Mouse (Mus musculus): ENCODE measurements around the gene Samd5. TPM values are rescaled to one million over a fixed set of nuclear protein-coding genes. Genes with fewer than 3 reads are reported as not detected.

The Samd5 gene
- polyA plus RNA-seq, 2 experiments, result 0.29 to 0.41 TPM

- Histone ChIP-seq H3K4me3 (ENCODE audit: insufficient read depth in 1 of 2, low read depth in 2 of 2, low read length in 2 of 2) (no peak overlapping the region), H3K9me3 (ENCODE audit: control insufficient read depth, low read length) (no peaks in the 10 kb centered on the region), H3K27ac (no peak overlapping the region), H3K4me2 (ENCODE audit: low read depth) (no peak overlapping the region; the same call in 1 of the 2 replicates), H3K27me3 (ENCODE audit: control insufficient read depth, insufficient read depth, low read length) (peaks cover 36% of the 10 kb centered on the region), H3K36me3 (replicated peaks; ENCODE audit: control insufficient read depth, insufficient read depth, low read depth) (no peaks in the 10 kb centered on the region), H3K9ac (replicated peaks) (no peak overlapping the region), H3K4me1 (replicated peaks; ENCODE audit: control insufficient read depth in 2 of 2, insufficient read depth in 2 of 2, low read length in 1 of 2) (no peaks in the 10 kb centered on the region)
- DNase-seq (ENCODE audit: low read depth in 3 of 3, low spot score in 3 of 3) (no peak), ATAC-seq (ENCODE audit: insufficient read depth) (no peak)
- TF ChIP-seq EP300 (IDR thresholded peaks at IDR 0.05; ENCODE audit: low read depth) (no peak), CTCF (IDR thresholded peaks at IDR 0.05; ENCODE audit: low read depth) (no peak)
Measured at GRCm38 (mm10) chr10:9673276-9673675, 1.7 kb downstream of the Samd5 start.

GRCm38 (mm10) chr10:9672751-9673150, 2.3 kb downstream of the Samd5 start:
- TF ChIP-seq CTCF (IDR thresholded peaks at IDR 0.05; ENCODE audit: low read depth) (no peak), EP300 (IDR thresholded peaks at IDR 0.05; ENCODE audit: low read depth) (no peak)
- H3K4me1 ChIP-seq (replicated peaks; ENCODE audit: control insufficient read depth in 2 of 2, insufficient read depth in 2 of 2, low read length in 1 of 2), result no peaks in the 10 kb centered on the region
- no peaks in the 10 kb centered on the region for H3K36me3 ChIP-seq (replicated peaks; ENCODE audit: control insufficient read depth, insufficient read depth, low read depth)
- no peak overlapping the region for H3K4me2 ChIP-seq (ENCODE audit: low read depth)
- 54% methylated on average over 5 of the region's 5 CpGs for WGBS (ENCODE audit: insufficient replicate concordance)
- no peak overlapping the region for H3K4me3 ChIP-seq (ENCODE audit: insufficient read depth in 1 of 2, low read depth in 2 of 2, low read length in 2 of 2)
- no peaks in the 10 kb centered on the region for H3K9me3 ChIP-seq (ENCODE audit: control insufficient read depth, low read length)
- ATAC-seq (ENCODE audit: insufficient read depth) (no peak), DNase-seq (ENCODE audit: low read depth in 3 of 3, low spot score in 3 of 3) (no peak)
- H3K9ac ChIP-seq (replicated peaks), result no peak overlapping the region
- peaks cover 36% of the 10 kb centered on the region for H3K27me3 ChIP-seq (ENCODE audit: control insufficient read depth, insufficient read depth, low read length)
- H3K27ac ChIP-seq, result no peak overlapping the region

- ATAC-seq (ENCODE audit: insufficient read depth), result no peak
- 66% methylated on average over 6 of the region's 6 CpGs for WGBS (ENCODE audit: insufficient replicate concordance)
- Histone ChIP-seq H3K27ac (no peak overlapping the region), H3K9me3 (ENCODE audit: control insufficient read depth, low read length) (no peaks in the 10 kb centered on the region), H3K36me3 (replicated peaks; ENCODE audit: control insufficient read depth, insufficient read depth, low read depth) (no peaks in the 10 kb centered on the region), H3K4me3 (ENCODE audit: insufficient read depth in 1 of 2, low read depth in 2 of 2, low read length in 2 of 2) (no peak overlapping the region), H3K4me2 (ENCODE audit: low read depth) (no peak overlapping the region), H3K4me1 (replicated peaks; ENCODE audit: control insufficient read depth in 2 of 2, insufficient read depth in 2 of 2, low read length in 1 of 2) (no peaks in the 10 kb centered on the region), H3K27me3 (ENCODE audit: control insufficient read depth, insufficient read depth, low read length) (peaks cover 18% of the 10 kb centered on the region), H3K9ac (replicated peaks) (no peak overlapping the region)
- DNase-seq (ENCODE audit: low read depth in 3 of 3, low spot score in 3 of 3), result no peak
- TF ChIP-seq CTCF (IDR thresholded peaks at IDR 0.05; ENCODE audit: low read depth) (no peak), EP300 (IDR thresholded peaks at IDR 0.05; ENCODE audit: low read depth) (no peak)
Measured at GRCm38 (mm10) chr10:9670351-9670750, 4.7 kb downstream of the Samd5 start.

- no peaks in the 10 kb centered on the region for H3K36me3 ChIP-seq (replicated peaks; ENCODE audit: control insufficient read depth, insufficient read depth, low read depth)
- no peak overlapping the region for H3K4me3 ChIP-seq (ENCODE audit: insufficient read depth in 1 of 2, low read depth in 2 of 2, low read length in 2 of 2)
- no peak for TF ChIP-seq CTCF (IDR thresholded peaks at IDR 0.05; ENCODE audit: low read depth)
- TF ChIP-seq EP300 (IDR thresholded peaks at IDR 0.05; ENCODE audit: low read depth), result no peak
- ATAC-seq (ENCODE audit: insufficient read depth) (no peak), DNase-seq (ENCODE audit: low read depth in 3 of 3, low spot score in 3 of 3) (no peak)
- H3K9me3 ChIP-seq (ENCODE audit: control insufficient read depth, low read length), result no peaks in the 10 kb centered on the region
- peaks cover 4% of the 10 kb centered on the region for H3K27me3 ChIP-seq (ENCODE audit: control insufficient read depth, insufficient read depth, low read length)
- H3K4me1 ChIP-seq (replicated peaks; ENCODE audit: control insufficient read depth in 2 of 2, insufficient read depth in 2 of 2, low read length in 1 of 2), result no peaks in the 10 kb centered on the region
- no peak overlapping the region for H3K9ac ChIP-seq (replicated peaks)
- H3K27ac ChIP-seq, result no peak overlapping the region
- WGBS (ENCODE audit: insufficient replicate concordance), result 57% methylated on average over 4 of the region's 4 CpGs
- H3K4me2 ChIP-seq (ENCODE audit: low read depth), result no peak overlapping the region
Measured at GRCm38 (mm10) chr10:9668791-9669190, 6.2 kb downstream of the Samd5 start.

- no peaks in the 10 kb centered on the region for H3K36me3 ChIP-seq (replicated peaks; ENCODE audit: control insufficient read depth, insufficient read depth, low read depth)
- ATAC-seq (ENCODE audit: insufficient read depth), result no peak
- no peaks in the 10 kb centered on the region for H3K27me3 ChIP-seq (ENCODE audit: control insufficient read depth, insufficient read depth, low read length)
- H3K4me2 ChIP-seq (ENCODE audit: low read depth), result no peak overlapping the region
- H3K9ac ChIP-seq (replicated peaks), result no peak overlapping the region
- H3K4me3 ChIP-seq (ENCODE audit: insufficient read depth in 1 of 2, low read depth in 2 of 2, low read length in 2 of 2), result no peak overlapping the region
- no peaks in the 10 kb centered on the region for H3K9me3 ChIP-seq (ENCODE audit: control insufficient read depth, low read length)
- no peak overlapping the region for H3K27ac ChIP-seq
- WGBS (ENCODE audit: insufficient replicate concordance), result 77% methylated on average over 5 of the region's 5 CpGs
- H3K4me1 ChIP-seq (replicated peaks; ENCODE audit: control insufficient read depth in 2 of 2, insufficient read depth in 2 of 2, low read length in 1 of 2), result no peaks in the 10 kb centered on the region
- DNase-seq (ENCODE audit: low read depth in 3 of 3, low spot score in 3 of 3), result no peak
- TF ChIP-seq EP300 (IDR thresholded peaks at IDR 0.05; ENCODE audit: low read depth) (no peak), CTCF (IDR thresholded peaks at IDR 0.05; ENCODE audit: low read depth) (no peak)
Measured at GRCm38 (mm10) chr10:9652946-9653345, 22.1 kb downstream of the Samd5 start.
